8 mouse cellular contexts compared by ENCODE assay signal in the genomic region with DNA sequence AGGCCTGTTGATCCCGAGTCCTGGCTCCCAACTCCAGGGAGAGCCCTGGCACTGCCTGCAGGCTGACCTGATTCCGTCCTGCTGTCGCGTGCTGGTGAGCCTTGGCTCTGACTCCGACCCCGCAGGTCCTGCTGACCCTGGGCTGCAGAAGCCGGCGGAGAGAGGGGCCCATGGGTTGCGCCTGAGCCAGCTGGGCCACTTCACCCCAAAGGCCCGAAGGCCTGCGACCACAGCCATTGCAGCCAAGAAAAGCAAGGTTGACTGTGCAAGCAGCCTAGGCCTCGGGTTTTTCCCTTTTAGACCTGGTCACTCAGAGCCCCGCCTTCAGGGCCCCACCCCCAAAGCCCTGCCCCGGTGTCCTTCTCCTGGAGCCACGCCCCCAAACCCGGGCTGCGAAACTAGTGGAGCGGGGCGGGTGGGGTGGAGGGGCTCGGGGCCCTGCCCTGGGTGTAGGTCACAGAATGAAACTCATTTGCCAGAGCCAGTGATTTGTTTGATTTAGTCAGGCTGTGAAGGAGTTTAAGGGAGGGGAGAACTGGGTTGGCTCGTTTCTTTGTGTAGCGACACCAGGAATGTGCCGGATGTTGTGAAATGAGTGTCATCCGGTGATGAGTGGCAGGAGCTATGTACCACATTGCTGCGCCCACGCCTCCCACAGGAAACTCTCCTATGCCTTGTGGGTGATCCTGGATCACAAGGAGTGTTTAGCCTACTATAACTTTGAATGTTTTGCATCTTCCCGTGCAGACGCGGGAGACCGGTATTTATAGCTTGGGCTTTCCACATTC. TPM values are rescaled to one million over a fixed set of nuclear protein-coding genes. Genes with fewer than 3 reads are reported as not detected.
DNase-seq lines count a peak whose midpoint lies in the region; ATAC-seq and TF ChIP-seq lines count a peak whose summit lies in the region.

A gene (minus strand): TSS at position 310 of the 788 bp plus-strand sequence.

- H3K4me2 ChIP-seq in hindbrain, embryonic 16.5 days (ENCODE audit: low read length) = peak within 1 kb of the TSS; percentile 66

- no peak for TF ChIP-seq CTCF in gastrocnemius, adult 2 months (IDR thresholded peaks at IDR 0.05)

- 2% methylated on average over 30 of the region's 30 CpGs for whole genome bisulfite sequencing in hindbrain, embryonic 16.5 days

- no peaks in the 10 kb centered on the region for H3K27me3 ChIP-seq in hindbrain, embryonic 16.5 days (replicated peaks; ENCODE audit: control insufficient read depth, insufficient read depth, low read length)
- H3K27me3 ChIP-seq in megakaryocyte, embryonic 14.5 days (replicated peaks) = peaks cover 6% of the 10 kb centered on the region

- H3K27ac ChIP-seq in gastrocnemius, adult 2 months = peak within 1 kb of the TSS; percentile 94
- H3K27ac ChIP-seq in hindbrain, embryonic 16.5 days (ENCODE audit: low read depth, low read length) = peak within 1 kb of the TSS; percentile 72

- H3K9ac ChIP-seq in hindbrain, embryonic 16.5 days (ENCODE audit: low read depth, low read length) = peak within 1 kb of the TSS; percentile 65

- peak; percentile 99 for ATAC-seq in activated CD4-positive, CD25-positive, alpha-beta regulatory T cell, adult 4 months
- peak; percentile 83 for ATAC-seq in common myeloid progenitor, adult 5-6 weeks (replicated peaks; ENCODE audit: low read depth, poor library complexity, severe bottlenecking)
- ATAC-seq in hindbrain, embryonic 16.5 days = peak; percentile 86

- no peaks in the 10 kb centered on the region for H3K36me3 ChIP-seq in hindbrain, embryonic 16.5 days (ENCODE audit: control insufficient read depth, insufficient read depth, low read length)
- no peaks in the 10 kb centered on the region for H3K36me3 ChIP-seq in megakaryocyte, embryonic 14.5 days (replicated peaks; ENCODE audit: low read length)

- peaks cover 12% of the 10 kb centered on the region for H3K4me1 ChIP-seq in hindbrain, embryonic 16.5 days (ENCODE audit: control insufficient read depth, insufficient read depth, low read depth, low read length)
- peaks cover 51% of the 10 kb centered on the region for H3K4me1 ChIP-seq in megakaryocyte, embryonic 14.5 days

- intact Hi-C loops in gastrocnemius, adult 2 months (cut with DNase I) = loop anchor here (2.0 kb wide), 1 partner anchor 110 kb away; a partner anchor contains a TSS

- peak; percentile 92 for DNase-seq in gastrocnemius, adult 2 months
- peak; percentile 23 to 56 for DNase-seq in left cerebral cortex, adult 8-10 months (ENCODE audit: low spot score in 2 of 2)
- peak; percentile 70 to 79 for DNase-seq in right cerebral cortex, adult 2 months (ENCODE audit: low spot score in 2 of 2)
- peak; percentile 50 for DNase-seq in urinary bladder, postnatal 10 days (ENCODE audit: low spot score)

- no peaks in the 10 kb centered on the region for H3K9me3 ChIP-seq in hindbrain, embryonic 16.5 days (ENCODE audit: control insufficient read depth, low read length)
- no peaks in the 10 kb centered on the region for H3K9me3 ChIP-seq in megakaryocyte, embryonic 14.5 days

- H3K4me3 ChIP-seq in gastrocnemius, adult 2 months = peak within 1 kb of the TSS; percentile 72
- peak within 1 kb of the TSS; percentile 39 for H3K4me3 ChIP-seq in hindbrain, embryonic 16.5 days (ENCODE audit: low read length)
- peak within 1 kb of the TSS; percentile 88 for H3K4me3 ChIP-seq in megakaryocyte, embryonic 14.5 days (replicated peaks)

RNA-seq across cellular contexts. Expression of the gene that starts here (rescaled TPM):
- not detected for polyA plus RNA-seq in activated CD4-positive, CD25-positive, alpha-beta regulatory T cell, adult 4 months (2017; shearing (Covaris generic))
- total RNA-seq in common myeloid progenitor, adult 5-6 weeks (2017) = 0.78 TPM in 1 of 2 replicates, not detected in the other
- total RNA-seq in gastrocnemius, adult 2 months (2021) = 1 to 10 TPM; 5.3 to 6.5 TPM
- polyA plus RNA-seq in hindbrain, embryonic 16.5 days (2015; fragmentation: Nextera tagmentation; extraction: Ambion mirVana) = 1.9 TPM in 2 replicates
- 1 to 10 TPM in 2 of 4 experiments, under 1 TPM in 2; 0.71 to 1.2 (median 0.96) TPM for total RNA-seq in left cerebral cortex, adult 8-10 months (2022)
- polyA plus RNA-seq in megakaryocyte, embryonic 14.5 days (2012; ENCODE audit: insufficient read depth, low replicate concordance) = 1.9 TPM in 1 of 2 replicates, not detected in the other

Comparison
In these comparisons a context has a peak if more than half of its experiments do, and no peak if none do; other contexts are left out.
1. Peak in every context shown above with its lines: DNase-seq, ATAC-seq, H3K4me3 ChIP-seq and H3K27ac ChIP-seq.
2. Peak in ATAC-seq in activated CD4-positive, CD25-positive, alpha-beta regulatory T cell, adult 4 months; RNA of the gene not detected or under 1 TPM.
3. Peak in ATAC-seq in common myeloid progenitor, adult 5-6 weeks; RNA of the gene not detected or under 1 TPM.
4. DNase-seq: peak in every context shown above with its lines; median percentile 92 in gastrocnemius, adult 2 months; 74 in right cerebral cortex, adult 2 months; 50 in urinary bladder, postnatal 10 days; 40 in left cerebral cortex, adult 8-10 months.